Mouse (Mus musculus) liver, embryonic 18 days (tissue): ENCODE results near the gene Mug1. TPM values are rescaled to one million over a fixed set of nuclear protein-coding genes. Genes with fewer than 3 reads are reported as not detected.

ENCODE experiments used
- polyA plus RNA-seq: library from polyadenylated mRNA; depleted of rRNA; stranded (reverse); fragments of >200 nt; gene quantifications from 2 replicates; pipeline ENCODE4 v1.2.3, GENCODE M21; 2012; rRNA removed

The Mug1 gene
- polyA plus RNA-seq: 0.36 and 3.1 TPM in 2 replicates

GRCm38 (mm10) chr6:121838271-121838670 is at the start of gene Mug1:
TSS of gene Mug1 (plus strand) at chr6:121838541.

Other genes starting within 250 kb of the Mug1 start
- 440 and 591 TPM in 2 replicates for gene A2m, start 203.2 kb upstream of the Mug1 start, polyA plus RNA-seq
- gene Gm7298, start 105.6 kb upstream of the Mug1 start, polyA plus RNA-seq: not detected in 2 replicates
- gene Mug2, start 168.2 kb downstream of the Mug1 start, polyA plus RNA-seq: 0.03 and 1.1 TPM in 2 replicates